Mouse (Mus musculus) forebrain, embryonic 14.5 days (tissue): ENCODE measurements at regions not wholly inside any gene's neighbourhood (a gene's known extent, or its start where the extent isn't known, plus 50 kb on each side); places are given as distances from the start of the nearest gene placed in this dataset.

Experiments
- ATAC-seq: fragments of 200-750 bp; cut with Nextera tagmentation; 2 replicates; pipeline ENCODE4 v1.8.0; 2017; ENCODE audit warnings: mild to moderate bottlenecking, moderate library complexity
- DNase-seq: peaks from one replicate; pipeline ENCODE4 v3.0.0-alpha.2; 2015; ENCODE audit warnings: low spot score
- H3K27ac ChIP-seq: fragments of 300-500 bp; sonication (generic); 2 replicates; pipeline ENCODE4 v1.5.1; 2014; ENCODE audit warnings: low read depth, mild to moderate bottlenecking, control low read depth, low read length, moderate library complexity
- H3K27me3 ChIP-seq: fragments of 300-500 bp; sonication (generic); replicated peaks from 2 replicates; pipeline ENCODE4 v1.6.1; 2014; ENCODE audit warnings: low read length, control low read depth, mixed read lengths; ENCODE audit not compliant: control insufficient read depth, insufficient read depth
- H3K36me3 ChIP-seq: fragments of 300-500 bp; sonication (generic); 2 replicates; pipeline ENCODE4 v1.6.1; 2014; ENCODE audit warnings: low read length, control low read depth; ENCODE audit not compliant: control insufficient read depth, insufficient read depth
- H3K4me1 ChIP-seq: fragments of 300-500 bp; sonication (generic); 2 replicates; pipeline ENCODE4 v1.6.1; 2014; ENCODE audit warnings: antibody characterized with exemption, low read length, control low read depth; ENCODE audit not compliant: control insufficient read depth, insufficient read depth
- H3K4me2 ChIP-seq: fragments of 300-500 bp; sonication (generic); 2 replicates; pipeline ENCODE4 v1.6.1; 2014; ENCODE audit warnings: mild to moderate bottlenecking, control low read depth, low read length
- H3K4me3 ChIP-seq: fragments of 300-500 bp; sonication (generic); 2 replicates; pipeline ENCODE4 v1.5.1; 2014; ENCODE audit warnings: low read depth, low read length, control low read depth
- H3K9ac ChIP-seq: fragments of 300-500 bp; sonication (generic); 2 replicates; pipeline ENCODE4 v1.6.1; 2014; ENCODE audit warnings: mild to moderate bottlenecking, low read length, control low read depth, moderate library complexity
- H3K9me3 ChIP-seq: fragments of 300-500 bp; sonication (generic); replicated peaks from 2 replicates; pipeline ENCODE4 v1.6.1; 2016; ENCODE audit warnings: low read length, control low read depth, mixed read lengths; ENCODE audit not compliant: control insufficient read depth
- WGBS: fragments of 180-500 bp; shearing (Covaris S2); extraction: QIAGEN DNeasy Blood & Tissue Kit; methylation state at CpG from one replicate; pipeline ENCODE4 v1.1.7; 2014; 5-methylcytosine and 5-hydroxymethylcytosine counted together

GRCm38 (mm10) chr14:45746176-45746575 lies 88.2 kb upstream of the Ddhd1 start:
- no peaks in the 10 kb centered on the region for H3K9me3 ChIP-seq
- H3K27me3 ChIP-seq = no peaks in the 10 kb centered on the region
- H3K27ac ChIP-seq = no peak overlapping the region
- no peaks in the 10 kb centered on the region for H3K4me1 ChIP-seq
- no peak for DNase-seq
- H3K4me2 ChIP-seq = no peak overlapping the region
- no peak overlapping the region for H3K4me3 ChIP-seq
- no peak overlapping the region for H3K9ac ChIP-seq
- 76% methylated on average over 5 of the region's 5 CpGs for WGBS
- ATAC-seq = no peak
- no peaks in the 10 kb centered on the region for H3K36me3 ChIP-seq

- H3K9ac ChIP-seq = no peak overlapping the region
- ATAC-seq = no peak
- H3K27me3 ChIP-seq = no peaks in the 10 kb centered on the region
- DNase-seq = no peak
- no peaks in the 10 kb centered on the region for H3K9me3 ChIP-seq
- H3K4me3 ChIP-seq = no peak overlapping the region
- H3K27ac ChIP-seq = no peak overlapping the region
- WGBS = 11% methylated on average over 1 of the region's 1 CpGs
- no peaks in the 10 kb centered on the region for H3K36me3 ChIP-seq
- H3K4me1 ChIP-seq = no peaks in the 10 kb centered on the region
- H3K4me2 ChIP-seq = no peak overlapping the region
Observed at GRCm38 (mm10) chr14:45757376-45757775, 99.4 kb upstream of the Ddhd1 start.

GRCm38 (mm10) chr14:45760890-45761680 lies 103.1 kb upstream of the Ddhd1 start:
- Histone ChIP-seq H3K4me3 (no peak overlapping the region), H3K36me3 (no peaks in the 10 kb centered on the region), H3K27me3 (no peaks in the 10 kb centered on the region), H3K9me3 (no peaks in the 10 kb centered on the region), H3K27ac (no peak overlapping the region), H3K9ac (no peak overlapping the region), H3K4me2 (no peak overlapping the region), H3K4me1 (no peaks in the 10 kb centered on the region)
- DNase-seq (no peak), ATAC-seq (no peak)
- 93% methylated on average over 16 of the region's 16 CpGs for WGBS

- H3K4me1 ChIP-seq = no peaks in the 10 kb centered on the region
- ATAC-seq (no peak), DNase-seq (no peak)
- no peak overlapping the region for H3K27ac ChIP-seq
- H3K4me3 ChIP-seq = no peak overlapping the region
- no peaks in the 10 kb centered on the region for H3K27me3 ChIP-seq
- 16% methylated on average over 3 of the region's 3 CpGs for WGBS
- no peak overlapping the region for H3K9ac ChIP-seq
- no peaks in the 10 kb centered on the region for H3K9me3 ChIP-seq
- H3K36me3 ChIP-seq = no peaks in the 10 kb centered on the region
- H3K4me2 ChIP-seq = no peak overlapping the region
Observed at GRCm38 (mm10) chr14:45764231-45764630, 106.3 kb upstream of the Ddhd1 start.

- H3K27ac ChIP-seq = no peak overlapping the region
- WGBS = 95% methylated on average over 1 of the region's 1 CpGs
- H3K4me3 ChIP-seq = no peak overlapping the region
Observed at GRCm38 (mm10) chr14:45766582-45766981, 108.6 kb upstream of the Ddhd1 start.

GRCm38 (mm10) chr14:45772665-45773277 lies 114.8 kb upstream of the Ddhd1 start:
- Histone ChIP-seq H3K4me3 (no peak overlapping the region), H3K4me1 (no peaks in the 10 kb centered on the region), H3K27ac (no peak overlapping the region), H3K4me2 (peak overlapping the region; percentile 45), H3K9me3 (no peaks in the 10 kb centered on the region), H3K27me3 (no peaks in the 10 kb centered on the region), H3K9ac (peak overlapping the region; percentile 21; the same call in 1 of the 2 replicates), H3K36me3 (no peaks in the 10 kb centered on the region)
- ATAC-seq (peak; percentile 92), DNase-seq (peak; percentile 88)
- WGBS = 15% methylated on average over 19 of the region's 19 CpGs

More at GRCm38 (mm10) chr14:45766582-45766981, 108.6 kb upstream of the Ddhd1 start:
- ATAC-seq (no peak), DNase-seq (no peak)
- Histone ChIP-seq H3K4me2 (no peak overlapping the region), H3K27me3 (no peaks in the 10 kb centered on the region), H3K4me1 (no peaks in the 10 kb centered on the region), H3K9me3 (no peaks in the 10 kb centered on the region), H3K9ac (no peak overlapping the region), H3K36me3 (no peaks in the 10 kb centered on the region)

GRCm38 (mm10) chr14:45773326-45773725 lies 115.4 kb upstream of the Ddhd1 start:
- DNase-seq (no peak), ATAC-seq (no peak)
- Histone ChIP-seq H3K27ac (no peak overlapping the region), H3K27me3 (no peaks in the 10 kb centered on the region), H3K9me3 (no peaks in the 10 kb centered on the region), H3K4me2 (no peak overlapping the region), H3K4me1 (no peaks in the 10 kb centered on the region), H3K36me3 (no peaks in the 10 kb centered on the region), H3K4me3 (no peak overlapping the region), H3K9ac (no peak overlapping the region)
- WGBS = 40% methylated on average over 7 of the region's 7 CpGs

GRCm38 (mm10) chr14:45781850-45782249 lies 123.9 kb upstream of the Ddhd1 start:
- Histone ChIP-seq H3K9ac (no peak overlapping the region), H3K36me3 (no peaks in the 10 kb centered on the region), H3K27me3 (no peaks in the 10 kb centered on the region), H3K4me2 (no peak overlapping the region), H3K9me3 (no peaks in the 10 kb centered on the region), H3K4me1 (no peaks in the 10 kb centered on the region), H3K4me3 (no peak overlapping the region), H3K27ac (no peak overlapping the region)
- no peak for DNase-seq
- ATAC-seq = no peak
- WGBS = 92% methylated on average over 6 of the region's 6 CpGs

- ATAC-seq = no peak
- H3K27ac ChIP-seq = no peak overlapping the region
- 89% methylated on average over 1 of the region's 1 CpGs for WGBS
Observed at GRCm38 (mm10) chr14:45794980-45795379, 137.0 kb upstream of the Ddhd1 start.

More at GRCm38 (mm10) chr14:45794980-45795379, 137.0 kb upstream of the Ddhd1 start:
- no peaks in the 10 kb centered on the region for H3K36me3 ChIP-seq
- no peaks in the 10 kb centered on the region for H3K27me3 ChIP-seq
- H3K4me1 ChIP-seq = no peaks in the 10 kb centered on the region
- no peak overlapping the region for H3K4me3 ChIP-seq
- no peak overlapping the region for H3K9ac ChIP-seq
- no peaks in the 10 kb centered on the region for H3K9me3 ChIP-seq
- H3K4me2 ChIP-seq = no peak overlapping the region
- no peak for DNase-seq
